8 mouse cellular contexts compared by ENCODE assay signal in genomic region chr9:30896752-30897151, GRCm38 (mm10). TPM values are rescaled to one million over a fixed set of nuclear protein-coding genes. Genes with fewer than 3 reads are reported as not detected.
A peak's percentile ranks its signal among the peaks of the same experiment; 100 is the strongest.
DNase-seq lines count a peak whose midpoint lies in the region; ATAC-seq and TF ChIP-seq lines count a peak whose summit lies in the region.

No protein-coding gene starts in this region.

- no peak overlapping the region for H3K4me2 ChIP-seq in limb, embryonic 14.5 days (replicated peaks; ENCODE audit: low read depth, low read length, severe bottlenecking)
- no peak overlapping the region for H3K4me2 ChIP-seq in neural tube, embryonic 15.5 days
- H3K4me2 ChIP-seq in forebrain, embryonic 16.5 days (ENCODE audit: low read length), result no peak overlapping the region

- WGBS in limb, embryonic 14.5 days, result 66% methylated on average over 5 of the region's 5 CpGs
- WGBS in limb, embryonic 10.5 days, result 90% methylated on average over 5 of the region's 5 CpGs
- WGBS in neural tube, embryonic 15.5 days, result 70% methylated on average over 5 of the region's 5 CpGs
- 45% methylated on average over 5 of the region's 5 CpGs for WGBS in forebrain, embryonic 16.5 days

- TF ChIP-seq POLR2A in limb, embryonic 14.5 days (IDR thresholded peaks at IDR 0.05; ENCODE audit: borderline replicate concordance, extremely low read depth, insufficient read depth, insufficient read length), result no peak

- no peak overlapping the region for H3K9ac ChIP-seq in limb, embryonic 14.5 days (ENCODE audit: low read depth, low read length, severe bottlenecking)
- no peak overlapping the region for H3K9ac ChIP-seq in neural tube, embryonic 15.5 days (replicated peaks)
- no peak overlapping the region for H3K9ac ChIP-seq in forebrain, embryonic 16.5 days (replicated peaks; ENCODE audit: low read depth, low read length)

- no peak for ATAC-seq in limb, embryonic 14.5 days (ENCODE audit: low FRiP score, low read depth)
- peak; percentile 52; the same call in 1 of the 2 replicates for ATAC-seq in cerebellum, adult (ENCODE audit: insufficient number of reproducible peaks, low FRiP score, low TSS enrichment)
- ATAC-seq in neural tube, embryonic 15.5 days (ENCODE audit: low FRiP score), result no peak; the same call in 1 of the 2 replicates
- no peak; the same call in 1 of the 2 replicates for ATAC-seq in forebrain, embryonic 16.5 days

- H3K36me3 ChIP-seq in limb, embryonic 14.5 days (ENCODE audit: control insufficient read depth, insufficient read depth, low read length), result peaks cover 22% of the 10 kb centered on the region
- peaks cover 14% of the 10 kb centered on the region for H3K36me3 ChIP-seq in limb, embryonic 10.5 days
- H3K36me3 ChIP-seq in neural tube, embryonic 15.5 days, result peaks cover 3% of the 10 kb centered on the region
- H3K36me3 ChIP-seq in forebrain, embryonic 16.5 days (ENCODE audit: control insufficient read depth, insufficient read depth), result no peaks in the 10 kb centered on the region

- no peak overlapping the region for H3K27ac ChIP-seq in limb, embryonic 14.5 days (replicated peaks; ENCODE audit: low read depth, low read length)
- H3K27ac ChIP-seq in limb, embryonic 10.5 days, result no peak overlapping the region
- 0 out of 2 replicates have a peak overlapping the region, but pooled peaks have one; percentile 34 for H3K27ac ChIP-seq in neural tube, embryonic 15.5 days (replicated peaks)
- H3K27ac ChIP-seq in forebrain, embryonic 16.5 days (ENCODE audit: low read length), result no peak overlapping the region

- no peaks in the 10 kb centered on the region for H3K9me3 ChIP-seq in limb, embryonic 14.5 days (ENCODE audit: control insufficient read depth, low read length)
- no peaks in the 10 kb centered on the region for H3K9me3 ChIP-seq in limb, embryonic 10.5 days (replicated peaks)
- no peaks in the 10 kb centered on the region for H3K9me3 ChIP-seq in neural tube, embryonic 15.5 days (replicated peaks)
- no peaks in the 10 kb centered on the region for H3K9me3 ChIP-seq in forebrain, embryonic 16.5 days (ENCODE audit: control insufficient read depth, low read length)

- H3K4me3 ChIP-seq in limb, embryonic 14.5 days (replicated peaks; ENCODE audit: low read length), result no peak overlapping the region
- no peak overlapping the region for H3K4me3 ChIP-seq in limb, embryonic 10.5 days
- H3K4me3 ChIP-seq in neural tube, embryonic 15.5 days (replicated peaks), result no peak overlapping the region
- no peak overlapping the region for H3K4me3 ChIP-seq in forebrain, embryonic 16.5 days (replicated peaks; ENCODE audit: low read length)

- H3K4me1 ChIP-seq in limb, embryonic 14.5 days (ENCODE audit: control insufficient read depth, insufficient read depth, low read length), result peaks cover 5% of the 10 kb centered on the region; the same call in 1 of the 2 replicates
- H3K4me1 ChIP-seq in limb, embryonic 10.5 days, result no peaks in the 10 kb centered on the region
- peaks cover 9% of the 10 kb centered on the region for H3K4me1 ChIP-seq in neural tube, embryonic 15.5 days
- H3K4me1 ChIP-seq in forebrain, embryonic 16.5 days (replicated peaks; ENCODE audit: control insufficient read depth, insufficient read depth, low read length), result peaks cover 7% of the 10 kb centered on the region

- DNase-seq in limb, embryonic 14.5 days (ENCODE audit: low spot score), result peak; percentile 50
- no peak for DNase-seq in limb, embryonic 10.5 days (ENCODE audit: low spot score)
- peak; percentile 74 to 88 for DNase-seq in heart, adult 9 months (ENCODE audit: low spot score in 2 of 2)
- DNase-seq in kidney, postnatal 36 days, result peak; percentile 96 to 97
- no peak for DNase-seq in thymus, postnatal 36 days

- no peaks in the 10 kb centered on the region for H3K27me3 ChIP-seq in limb, embryonic 14.5 days (ENCODE audit: control insufficient read depth, insufficient read depth, low read length)
- no peaks in the 10 kb centered on the region for H3K27me3 ChIP-seq in limb, embryonic 10.5 days (ENCODE audit: low read depth, poor library complexity, severe bottlenecking)
- no peaks in the 10 kb centered on the region for H3K27me3 ChIP-seq in neural tube, embryonic 15.5 days (replicated peaks)
- no peaks in the 10 kb centered on the region for H3K27me3 ChIP-seq in forebrain, embryonic 16.5 days (replicated peaks; ENCODE audit: control insufficient read depth, insufficient read depth, low read length)

RNA-seq across cellular contexts. Expression of gene Adamts15, which starts 25.5 kb away (rescaled TPM):
- polyA plus RNA-seq in limb, embryonic 14.5 days (2012; rRNA removed), result 33.2 and 39.5 TPM in 2 replicates
- polyA plus RNA-seq in limb, embryonic 14.5 days (2014; fragmentation: Nextera tagmentation; extraction: Ambion mirVana), result 29.0 and 39.9 TPM in 2 replicates
- polyA plus RNA-seq in limb, embryonic 10.5 days (2016; fragmentation: Nextera tagmentation; extraction: Ambion mirVana), result 4.0 and 8.5 TPM in 2 replicates
- polyA plus RNA-seq in neural tube, embryonic 15.5 days (2015; fragmentation: Nextera tagmentation; extraction: Ambion mirVana), result 5.8 and 7.0 TPM in 2 replicates
- polyA plus RNA-seq in forebrain, embryonic 16.5 days (2015; fragmentation: Nextera tagmentation; extraction: Ambion mirVana), result 3.4 and 4.4 TPM in 2 replicates

RNA-seq across cellular contexts. Expression of gene Adamts8, which starts 45.6 kb away (rescaled TPM):
- 4.2 and 4.4 TPM in 2 replicates for polyA plus RNA-seq in limb, embryonic 14.5 days (2012; rRNA removed)
- polyA plus RNA-seq in limb, embryonic 14.5 days (2014; fragmentation: Nextera tagmentation; extraction: Ambion mirVana), result 4.4 and 5.0 TPM in 2 replicates
- 0.06 and 0.29 TPM in 2 replicates for polyA plus RNA-seq in limb, embryonic 10.5 days (2016; fragmentation: Nextera tagmentation; extraction: Ambion mirVana)
- polyA plus RNA-seq in neural tube, embryonic 15.5 days (2015; fragmentation: Nextera tagmentation; extraction: Ambion mirVana), result 2.6 and 3.1 TPM in 2 replicates
- polyA plus RNA-seq in forebrain, embryonic 16.5 days (2015; fragmentation: Nextera tagmentation; extraction: Ambion mirVana), result 1.6 and 1.7 TPM in 2 replicates

Comparison
In these comparisons a context has a peak if more than half of its experiments do, and no peak if none do; other contexts are left out.
1. DNase-seq: peak in limb, embryonic 14.5 days (single experiment), heart, adult 9 months (2 of 2) and kidney, postnatal 36 days (2 of 2); none in limb, embryonic 10.5 days (single experiment) and thymus, postnatal 36 days (0 of 2).